Mouse (Mus musculus) olfactory bulb, adult 2 months (tissue): ENCODE results near the gene Fam174b. TPM values are rescaled to one million over a fixed set of nuclear protein-coding genes. Genes with fewer than 3 reads are reported as not detected.

Experiments
- H3K27ac ChIP-seq: fragments of 200-500 bp; 2 replicates; pipeline ENCODE4 v1.5.1; 2012; ENCODE audit warnings: low read depth, low read length; ENCODE audit not compliant: insufficient read depth
- H3K4me1 ChIP-seq: fragments of 200-500 bp; 2 replicates; pipeline ENCODE4 v1.6.1; 2012; ENCODE audit warnings: low read length; ENCODE audit not compliant: control insufficient read depth, insufficient read depth
- H3K4me3 ChIP-seq: fragments of 200-500 bp; 2 replicates; pipeline ENCODE4 v1.5.1; 2012; ENCODE audit warnings: mild to moderate bottlenecking, low read depth, low read length, moderate library complexity; ENCODE audit not compliant: insufficient read depth
- CTCF ChIP-seq: fragments of 200-500 bp; IDR thresholded peaks from 2 replicates; pipeline ENCODE4 v1.5.1; 2012; ENCODE audit warnings: low read depth, mild to moderate bottlenecking, low read length, moderate library complexity; ENCODE audit not compliant: insufficient read depth
- POLR2A ChIP-seq: fragments of 200-500 bp; IDR thresholded peaks from 2 replicates; pipeline ENCODE4 v1.6.1; 2012; ENCODE audit warnings: mild to moderate bottlenecking, low read depth, low read length, moderate library complexity; ENCODE audit not compliant: insufficient read depth
- WGBS: fragments of 180-500 bp; shearing (Covaris S2); methylation state at CpG from one replicate; pipeline ENCODE4 v1.1.7; 2018; 5-methylcytosine and 5-hydroxymethylcytosine counted together
- polyA plus RNA-seq: library from polyadenylated mRNA; stranded (reverse); fragments of >200 nt; gene quantifications from 2 replicates; pipeline ENCODE4 v1.2.4, GENCODE M21; 2012; ENCODE audit warnings: low replicate concordance; ENCODE audit not compliant: missing spikeins, insufficient read depth, insufficient read length

Fam174b gene
- polyA plus RNA-seq, 1 experiment: not detected

DNA sequence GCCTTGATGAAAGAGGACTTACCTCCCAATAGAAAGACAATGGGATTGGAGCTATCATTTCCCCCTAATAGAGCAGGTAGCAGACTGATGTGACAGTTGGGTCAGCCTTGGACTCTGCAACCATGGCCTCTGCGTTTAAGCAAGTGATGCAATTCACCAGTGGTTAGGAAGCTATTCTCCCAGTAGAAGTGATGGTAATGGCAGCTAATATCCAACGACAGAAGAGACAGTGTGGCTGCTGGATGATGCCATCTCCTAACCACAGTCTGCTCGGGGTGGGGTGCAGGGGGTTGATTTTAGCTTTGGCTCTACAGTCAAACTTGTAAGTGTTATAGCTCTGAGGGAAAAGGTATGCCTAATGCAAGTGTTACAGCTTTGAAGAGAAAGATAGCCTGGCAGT, 18.3 kb upstream of the Fam174b start:
- no peak overlapping the region for H3K27ac ChIP-seq
- H3K4me1 ChIP-seq: no peaks in the 10 kb centered on the region
- WGBS: 90% methylated on average over 3 of the region's 3 CpGs
- TF ChIP-seq CTCF: no peak
- no peak for TF ChIP-seq POLR2A
- no peak overlapping the region for H3K4me3 ChIP-seq

DNA sequence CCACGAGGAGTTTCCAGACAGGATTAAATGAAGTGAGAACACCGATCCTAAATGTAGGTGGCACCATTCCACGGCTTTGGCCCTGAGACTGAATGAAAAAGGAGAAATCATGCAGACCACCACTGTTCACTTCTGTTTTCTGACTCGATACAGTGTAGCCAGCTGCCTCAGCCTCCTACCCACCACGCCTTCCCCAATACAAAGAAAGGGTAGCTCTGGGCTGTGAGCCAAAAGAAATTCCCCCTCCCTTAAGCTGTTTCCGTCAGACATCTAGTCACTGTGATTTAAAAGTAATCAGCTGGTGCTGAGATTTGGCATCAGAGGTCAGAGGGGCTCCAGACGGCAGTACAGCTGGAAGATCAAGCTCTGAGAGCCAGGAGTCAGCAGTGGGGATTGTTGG, 10.2 kb upstream of the Fam174b start:
- TF ChIP-seq POLR2A (no peak), CTCF (no peak)
- no peaks in the 10 kb centered on the region for H3K4me1 ChIP-seq
- no peak overlapping the region for H3K4me3 ChIP-seq
- 30% methylated on average over 7 of the region's 7 CpGs for WGBS
- H3K27ac ChIP-seq: no peak overlapping the region

- Histone ChIP-seq H3K4me3 (no peak overlapping the region), H3K27ac (no peak overlapping the region), H3K4me1 (no peaks in the 10 kb centered on the region)
- TF ChIP-seq CTCF (no peak), POLR2A (no peak)
- 75% methylated on average over 10 of the region's 10 CpGs for WGBS
Measured at GRCm38 (mm10) chr7:73730430-73731022, 9.6 kb upstream of the Fam174b start.

DNA sequence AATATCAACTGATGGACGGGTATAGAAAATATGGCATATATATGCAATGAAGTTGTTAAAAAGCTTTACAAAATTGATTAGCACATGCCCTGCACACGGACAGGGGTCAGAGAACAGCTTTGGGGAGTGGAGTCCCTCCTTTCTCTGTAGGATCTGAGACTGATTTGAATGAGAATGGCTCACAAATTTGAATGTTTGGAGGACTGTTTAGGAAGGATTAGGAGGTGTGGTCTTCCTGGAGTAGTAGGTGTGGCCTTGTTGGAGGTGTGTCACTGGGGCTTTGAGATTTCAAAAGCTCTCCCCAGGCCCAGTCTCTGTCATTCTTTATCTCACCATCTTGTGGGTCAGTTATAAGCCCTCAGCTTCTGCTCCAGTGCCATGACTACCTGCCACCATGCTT, 4.1 kb upstream of the Fam174b start:
- Histone ChIP-seq H3K4me3 (no peak overlapping the region), H3K4me1 (peaks cover 5% of the 10 kb centered on the region; the same call in 1 of the 2 replicates), H3K27ac (no peak overlapping the region)
- no peak for TF ChIP-seq POLR2A
- no peak for TF ChIP-seq CTCF
- 82% methylated on average over 2 of the region's 2 CpGs for WGBS

DNA sequence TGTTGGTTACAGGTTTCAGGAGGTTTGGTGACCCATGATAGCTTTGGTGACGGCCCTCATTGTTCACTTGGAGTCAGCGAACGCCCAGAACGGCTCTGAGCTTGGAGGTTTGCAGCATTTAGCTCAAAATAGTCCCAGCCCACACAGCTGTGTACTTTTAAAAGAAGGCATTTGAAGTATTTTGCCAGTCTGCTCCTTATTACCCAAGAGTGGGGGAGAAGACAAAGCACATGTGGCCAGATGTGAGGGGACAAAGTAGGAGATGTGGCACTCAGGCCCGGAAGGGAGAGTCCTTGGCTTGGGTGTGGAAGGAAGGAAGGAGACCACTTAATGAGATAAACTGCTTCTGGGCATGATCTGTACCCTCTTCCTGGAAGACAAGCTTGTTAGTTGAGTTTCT, 1.3 kb downstream of the Fam174b start:
- TF ChIP-seq CTCF: no peak
- no peak for TF ChIP-seq POLR2A
- peaks cover 22% of the 10 kb centered on the region for H3K4me1 ChIP-seq
- WGBS: 29% methylated on average over 5 of the region's 5 CpGs
- peak overlapping the region; percentile 64 for H3K4me3 ChIP-seq
- H3K27ac ChIP-seq: peak overlapping the region; percentile 84

DNA sequence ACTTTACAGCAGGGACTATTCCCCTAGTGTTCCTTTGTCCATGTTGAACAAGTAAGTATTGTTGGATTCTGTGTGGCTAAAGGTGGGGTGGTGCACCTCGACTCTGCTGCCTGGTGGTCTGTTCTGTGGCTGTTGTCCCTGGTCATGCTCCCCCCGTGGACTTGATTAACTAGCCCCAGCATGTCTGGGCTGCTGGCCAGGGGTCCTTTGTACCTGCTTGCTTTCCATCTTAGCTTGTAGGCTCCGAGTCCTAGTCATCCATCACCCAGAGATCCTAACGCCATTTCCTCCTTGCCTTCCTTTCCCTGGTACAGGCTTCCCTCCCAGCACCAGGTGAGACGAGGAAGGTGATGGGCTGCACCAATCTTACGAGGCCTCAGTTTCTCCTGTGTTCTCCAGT, 1.7 kb downstream of the Fam174b start:
- WGBS: 65% methylated on average over 6 of the region's 6 CpGs
- TF ChIP-seq POLR2A: no peak
- TF ChIP-seq CTCF: no peak
- H3K4me1 ChIP-seq: peaks cover 22% of the 10 kb centered on the region
- H3K4me3 ChIP-seq: peak overlapping the region; percentile 21; the same call in 1 of the 2 replicates
- peak overlapping the region; percentile 84 for H3K27ac ChIP-seq

GRCm38 (mm10) chr7:73743144-73743543, 3.0 kb downstream of the Fam174b start:
- peaks cover 22% of the 10 kb centered on the region for H3K4me1 ChIP-seq
- no peak overlapping the region for H3K27ac ChIP-seq
- WGBS: 86% methylated on average over 8 of the region's 8 CpGs
- H3K4me3 ChIP-seq: no peak overlapping the region
- TF ChIP-seq CTCF: no peak
- no peak for TF ChIP-seq POLR2A

GRCm38 (mm10) chr7:73743831-73744370, 3.8 kb downstream of the Fam174b start:
- no peak overlapping the region for H3K4me3 ChIP-seq
- H3K4me1 ChIP-seq: peaks cover 22% of the 10 kb centered on the region
- H3K27ac ChIP-seq: no peak overlapping the region
- TF ChIP-seq POLR2A: no peak
- TF ChIP-seq CTCF: no peak
- 85% methylated on average over 10 of the region's 10 CpGs for WGBS

DNA sequence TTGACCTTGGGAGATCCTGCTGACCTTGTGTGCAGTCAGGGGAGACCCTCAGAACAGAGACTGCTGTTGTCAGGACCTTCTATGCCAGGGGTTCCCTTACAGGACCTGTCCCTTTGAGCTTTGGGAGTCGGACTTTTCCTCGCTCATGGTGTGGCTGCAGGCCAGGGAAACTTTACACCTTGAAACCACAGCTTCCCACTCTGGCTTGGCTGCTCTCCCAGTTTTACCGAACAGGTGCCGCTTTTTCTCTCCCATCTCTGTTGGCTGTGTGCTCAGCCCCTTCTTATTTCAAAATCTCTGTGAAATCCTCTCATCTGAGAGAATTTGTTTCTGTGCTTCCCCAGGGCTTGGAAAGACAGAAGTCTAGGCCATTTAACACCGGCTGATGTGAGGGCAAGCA, 5.8 kb downstream of the Fam174b start:
- TF ChIP-seq CTCF: no peak
- no peak for TF ChIP-seq POLR2A
- no peak overlapping the region for H3K4me3 ChIP-seq
- H3K27ac ChIP-seq: no peak overlapping the region
- H3K4me1 ChIP-seq: peaks cover 17% of the 10 kb centered on the region
- 71% methylated on average over 5 of the region's 5 CpGs for WGBS
